Mouse (Mus musculus) ES-Bruce4 (cell line): ENCODE measurements around the gene Gm10134.
"Not testable (repeated sequence)": the region's sequence is repeated elsewhere in the genome, so short reads cannot be mapped to it uniquely, and the experiment has no call there.

ENCODE experiments used
- CTCF ChIP-seq: IDR thresholded peaks from one replicate; pipeline ENCODE4 v1.8.1; 2011; ENCODE audit warnings: low read depth, low read length
- POLR2A ChIP-seq: IDR thresholded peaks from one replicate; pipeline ENCODE4 v1.8.1; 2011; ENCODE audit warnings: low read length; ENCODE audit not compliant: insufficient read depth

GRCm38 (mm10) chr2:28472011-28472410 is 33.9 kb upstream of the Gm10134 start:
- not testable (repeated sequence) for TF ChIP-seq POLR2A, CTCF
